Mouse (Mus musculus) spleen, postnatal 36 days (tissue): ENCODE data around the gene Zscan5b.
"Not testable (repeated sequence)": the region's sequence is repeated elsewhere in the genome, so short reads cannot be mapped to it uniquely, and the experiment has no call there.

Source experiments
- DNase-seq, 2 experiments: peaks; one replicate each; pipeline ENCODE4 v3.0.0; 2022; ENCODE audit warnings: low spot score in 2 of 2, mixed read lengths in 1 of 2

Gene Zscan5b

GRCm38 (mm10) chr7:6221978-6222377 lies at the start of gene Zscan5b:
Gene Zscan5b (plus strand): TSS chr7:6222278.
- no peak for DNase-seq

GRCm38 (mm10) chr7:6172674-6173244 lies 49.3 kb upstream of the Zscan5b start:
- no peak for DNase-seq

- no peak for DNase-seq
These were observed 48.2 kb upstream of the Zscan5b start for GRCm38 (mm10) chr7:6173872-6174271.

GRCm38 (mm10) chr7:6174365-6174987 lies 47.6 kb upstream of the Zscan5b start:
- not testable (repeated sequence) for DNase-seq

- no peak for DNase-seq
These were observed 43.1 kb upstream of the Zscan5b start for GRCm38 (mm10) chr7:6179013-6179412.

- no peak for DNase-seq
These were observed 39.2 kb upstream of the Zscan5b start for GRCm38 (mm10) chr7:6182882-6183281.

- DNase-seq = no peak
These were observed 38.3 kb upstream of the Zscan5b start for GRCm38 (mm10) chr7:6183802-6184201.

GRCm38 (mm10) chr7:6184521-6184920 lies 37.6 kb upstream of the Zscan5b start:
- DNase-seq = no peak

GRCm38 (mm10) chr7:6185391-6185790 lies 36.7 kb upstream of the Zscan5b start:
- no peak for DNase-seq

GRCm38 (mm10) chr7:6186176-6186575 lies 35.9 kb upstream of the Zscan5b start:
- no peak for DNase-seq

GRCm38 (mm10) chr7:6186756-6187155 lies 35.3 kb upstream of the Zscan5b start:
- DNase-seq = no peak

GRCm38 (mm10) chr7:6189542-6189941 lies 32.5 kb upstream of the Zscan5b start:
- no peak for DNase-seq

GRCm38 (mm10) chr7:6191376-6191775 lies 30.7 kb upstream of the Zscan5b start:
- peak; percentile 38 to 64 for DNase-seq

- DNase-seq = peak; percentile 35 to 44
These were observed 27.9 kb upstream of the Zscan5b start for GRCm38 (mm10) chr7:6194129-6194528.

- no peak for DNase-seq
These were observed 26.3 kb upstream of the Zscan5b start for GRCm38 (mm10) chr7:6195777-6196176.

GRCm38 (mm10) chr7:6196790-6197189 lies 25.3 kb upstream of the Zscan5b start, which contains the start of gene Galp:
Gene Galp (plus strand): TSS chr7:6197090.
- no peak for DNase-seq

GRCm38 (mm10) chr7:6204200-6204599 lies 17.9 kb upstream of the Zscan5b start:
- DNase-seq = no peak

- no peak for DNase-seq
These were observed 8.9 kb upstream of the Zscan5b start for GRCm38 (mm10) chr7:6213144-6213543.

GRCm38 (mm10) chr7:6214691-6215090 lies 7.4 kb upstream of the Zscan5b start:
- DNase-seq = not testable (repeated sequence)

GRCm38 (mm10) chr7:6220147-6220546 lies 1.9 kb upstream of the Zscan5b start:
- no peak for DNase-seq

GRCm38 (mm10) chr7:6228491-6228890 lies 6.4 kb downstream of the Zscan5b start:
- not testable (repeated sequence) for DNase-seq

- DNase-seq = no peak
These were observed 17.7 kb downstream of the Zscan5b start for GRCm38 (mm10) chr7:6239787-6240186.

GRCm38 (mm10) chr7:6240841-6241425 lies 18.9 kb downstream of the Zscan5b start:
- DNase-seq = peak in 1 of 2 experiments; percentile 32
